Mouse (Mus musculus): ENCODE data around the gene Prss16.

Gene Prss16

GRCm38 (mm10) chr13:22007872-22008271, 1.7 kb downstream of the Prss16 start:
- no peak for DNase-seq (ENCODE audit: low spot score in 2 of 2)

GRCm38 (mm10) chr13:22007121-22007510, 2.4 kb downstream of the Prss16 start:
- no peak for DNase-seq (ENCODE audit: low spot score in 2 of 2)

GRCm38 (mm10) chr13:22006334-22007120, 3.0 kb downstream of the Prss16 start:
- peak in 1 of 2 experiments; percentile 27 for DNase-seq (ENCODE audit: low spot score in 2 of 2)

- DNase-seq (ENCODE audit: low spot score in 2 of 2) = peak in 1 of 2 experiments; percentile 68
Observed at GRCm38 (mm10) chr13:22005605-22006333, 3.8 kb downstream of the Prss16 start.

GRCm38 (mm10) chr13:22001823-22002222, 7.7 kb downstream of the Prss16 start:
- no peak for DNase-seq (ENCODE audit: low spot score in 2 of 2)

- no peak for DNase-seq (ENCODE audit: low spot score in 2 of 2)
Observed at GRCm38 (mm10) chr13:22001346-22001745, 8.2 kb downstream of the Prss16 start.

GRCm38 (mm10) chr13:21999147-21999546, 10.4 kb downstream of the Prss16 start:
- no peak for DNase-seq (ENCODE audit: low spot score in 2 of 2)

- DNase-seq (ENCODE audit: low spot score in 2 of 2) = no peak
Observed at GRCm38 (mm10) chr13:21998412-21998811, 11.1 kb downstream of the Prss16 start.

GRCm38 (mm10) chr13:21997821-21998220, 11.7 kb downstream of the Prss16 start:
- no peak for DNase-seq (ENCODE audit: low spot score in 2 of 2)

- DNase-seq (ENCODE audit: low spot score in 2 of 2) = no peak
Observed at GRCm38 (mm10) chr13:21997201-21997820, 12.2 kb downstream of the Prss16 start.

- DNase-seq (ENCODE audit: low spot score in 2 of 2) = no peak
Observed at GRCm38 (mm10) chr13:21996840-21997185, 12.7 kb downstream of the Prss16 start.

- DNase-seq (ENCODE audit: low spot score in 2 of 2) = no peak
Observed at GRCm38 (mm10) chr13:21996101-21996839, 13.3 kb downstream of the Prss16 start.

- no peak for DNase-seq (ENCODE audit: low spot score in 2 of 2)
Observed at GRCm38 (mm10) chr13:21995331-21995914, 14.1 kb downstream of the Prss16 start.

- no peak for DNase-seq (ENCODE audit: low spot score in 2 of 2)
Observed at GRCm38 (mm10) chr13:21994896-21995295, 14.6 kb downstream of the Prss16 start.

- no peak for DNase-seq (ENCODE audit: low spot score in 2 of 2)
Observed at GRCm38 (mm10) chr13:21993957-21994738, 15.4 kb downstream of the Prss16 start.

GRCm38 (mm10) chr13:21992550-21992949, 17.0 kb downstream of the Prss16 start:
- DNase-seq (ENCODE audit: low spot score in 2 of 2) = no peak

GRCm38 (mm10) chr13:21984486-21984885, 25.1 kb downstream of the Prss16 start:
- DNase-seq (ENCODE audit: low spot score in 2 of 2) = no peak

- no peak for DNase-seq (ENCODE audit: low spot score in 2 of 2)
Observed at GRCm38 (mm10) chr13:21981803-21982193, 27.7 kb downstream of the Prss16 start.

GRCm38 (mm10) chr13:21980981-21981802, 28.4 kb downstream of the Prss16 start, which contains the start of gene Pom121l2:
Gene Pom121l2, plus strand, starts transcription at chr13:21981194.
- peak; percentile 31 to 43 for DNase-seq (ENCODE audit: low spot score in 2 of 2)

Measured in urinary bladder, adult 18-20 months (tissue).